Mouse (Mus musculus) embryo, embryonic 10 days (tissue): ENCODE results near the gene Lcn6.
"Not testable (repeated sequence)": the region's sequence is repeated elsewhere in the genome, so short reads cannot be mapped to it uniquely, and the experiment has no call there.

Source experiments
- DNase-seq: peaks from one replicate; pipeline ENCODE4 v3.0.0-alpha.2; 2015; ENCODE audit warnings: low spot score

Lcn6 gene

GRCm38 (mm10) chr2:25676486-25676885 is at the start of gene Lcn6:
Gene Lcn6, plus strand, starts transcription at chr2:25676786.
- no peak for DNase-seq

DNA sequence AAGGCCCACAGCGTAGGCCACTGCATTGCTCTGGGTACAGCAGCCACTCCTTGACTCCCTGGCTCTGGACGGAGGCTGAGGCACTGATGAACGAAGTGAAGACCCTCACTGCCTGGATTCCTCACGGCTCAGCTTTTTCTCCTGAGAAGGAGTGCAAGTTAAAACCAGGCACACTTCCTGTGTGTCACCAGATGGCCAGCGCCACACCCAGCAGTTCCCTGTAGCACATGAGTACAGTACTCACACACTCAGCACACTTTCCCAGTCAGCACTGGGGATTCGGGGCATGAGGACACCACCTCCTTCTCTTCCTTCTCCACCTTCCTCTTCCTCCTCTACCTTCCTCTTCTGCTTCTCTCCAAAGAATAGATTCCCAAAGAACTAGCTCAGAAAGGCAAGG is 48.8 kb upstream of the Lcn6 start, which contains the start of gene Fcna:
TSS of gene Fcna (minus strand) at position 220 of the 400 bp plus-strand sequence.
- DNase-seq, result no peak

- peak; percentile 47 for DNase-seq
Observed at GRCm38 (mm10) chr2:25628738-25629137, 47.8 kb upstream of the Lcn6 start.

- no peak for DNase-seq
Observed at GRCm38 (mm10) chr2:25633616-25634015, 43.0 kb upstream of the Lcn6 start.

DNA sequence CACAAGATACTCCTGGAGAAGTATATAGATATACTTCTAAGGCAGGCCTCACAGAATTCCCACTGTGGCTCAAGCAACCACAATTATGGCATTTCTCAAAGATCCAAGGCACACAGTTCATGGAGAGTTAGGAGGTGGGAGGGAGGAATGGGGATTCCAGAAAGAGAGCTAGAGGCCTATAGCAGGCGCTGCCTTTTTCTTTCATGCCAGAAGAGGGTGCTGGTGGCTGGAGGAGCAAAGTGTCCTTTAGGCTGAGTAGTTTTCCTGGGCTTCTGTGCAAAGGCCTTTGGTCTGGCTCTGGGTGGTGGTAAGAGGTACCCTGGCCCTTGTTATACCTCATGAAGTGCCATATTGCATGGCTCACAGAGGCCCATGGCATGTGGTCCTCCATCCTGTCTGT is 42.5 kb upstream of the Lcn6 start:
- DNase-seq, result no peak

DNA sequence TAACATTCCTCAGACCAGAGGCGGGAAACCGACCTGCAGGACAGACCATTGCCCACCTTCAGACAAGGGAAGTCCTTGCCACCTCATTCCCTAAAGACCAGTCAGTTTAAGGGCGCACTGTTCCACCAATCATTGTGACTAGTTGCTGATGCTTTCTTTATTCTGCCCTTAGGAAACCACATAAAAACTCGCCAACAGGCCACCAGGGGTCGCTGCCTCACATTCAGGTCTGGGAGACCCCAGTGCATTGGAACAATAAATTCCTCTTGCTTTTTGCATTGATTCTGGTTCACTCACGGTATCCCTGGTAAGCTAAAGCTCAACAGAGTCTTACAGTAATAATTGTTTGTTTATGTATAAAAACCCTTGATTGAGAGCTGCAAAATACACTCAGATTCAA is 36.7 kb upstream of the Lcn6 start:
- peak; percentile 68 for DNase-seq

GRCm38 (mm10) chr2:25652902-25653301 is 23.7 kb upstream of the Lcn6 start, which contains the start of gene Lcn8:
Gene Lcn8, plus strand, starts transcription at chr2:25653120.
- DNase-seq, result no peak

- peak; percentile 8 for DNase-seq
Observed at GRCm38 (mm10) chr2:25654502-25654901, 22.1 kb upstream of the Lcn6 start.

DNA sequence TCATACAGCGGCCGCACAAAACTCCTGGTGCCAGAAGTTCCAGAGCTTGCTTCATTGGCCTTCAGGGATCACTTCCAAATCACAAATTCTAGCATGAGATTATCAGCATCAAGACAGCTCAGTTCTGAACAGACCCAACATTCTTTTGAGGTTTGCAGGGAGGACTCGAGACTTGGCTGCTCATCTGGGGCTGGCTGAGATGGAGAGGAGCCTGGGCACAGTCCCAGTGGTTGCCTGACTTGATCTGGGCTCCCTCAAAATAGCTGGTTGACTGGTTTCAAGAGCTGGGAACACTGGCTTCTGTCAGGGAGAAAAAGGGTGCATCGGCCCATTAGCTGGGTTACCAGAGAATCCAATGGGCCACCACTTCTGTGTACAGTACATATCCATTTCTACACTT is 19.9 kb upstream of the Lcn6 start:
- DNase-seq, result no peak

GRCm38 (mm10) chr2:25657246-25657645 is 19.3 kb upstream of the Lcn6 start:
- DNase-seq, result no peak

GRCm38 (mm10) chr2:25657652-25658051 is 18.9 kb upstream of the Lcn6 start, which contains the start of gene Lcn5:
Gene Lcn5, plus strand, starts transcription at chr2:25657952.
- DNase-seq, result no peak

- DNase-seq, result no peak
Observed at GRCm38 (mm10) chr2:25660279-25660678, 16.3 kb upstream of the Lcn6 start.

GRCm38 (mm10) chr2:25661245-25661970 is 15.2 kb upstream of the Lcn6 start:
- no peak for DNase-seq

DNA sequence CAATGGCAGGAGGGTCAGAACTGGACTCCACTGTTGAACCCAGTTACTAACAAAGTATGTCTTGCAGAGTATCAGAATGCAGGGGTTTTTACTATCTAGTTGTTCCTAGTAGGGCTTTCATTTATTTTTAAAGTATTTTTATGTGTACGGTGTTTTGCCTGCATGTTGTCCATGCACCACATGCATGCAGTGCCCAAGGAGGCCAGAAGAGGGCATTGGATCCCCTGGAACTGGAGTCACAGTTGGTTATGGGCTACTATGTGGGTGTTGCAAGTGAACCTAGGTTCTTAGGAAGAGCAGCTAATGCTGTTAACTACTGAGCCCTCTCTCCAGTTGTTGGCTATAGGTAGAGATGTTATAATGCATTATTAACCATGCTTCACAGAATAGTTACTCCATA is 13.1 kb upstream of the Lcn6 start:
- DNase-seq, result peak; percentile 62

DNA sequence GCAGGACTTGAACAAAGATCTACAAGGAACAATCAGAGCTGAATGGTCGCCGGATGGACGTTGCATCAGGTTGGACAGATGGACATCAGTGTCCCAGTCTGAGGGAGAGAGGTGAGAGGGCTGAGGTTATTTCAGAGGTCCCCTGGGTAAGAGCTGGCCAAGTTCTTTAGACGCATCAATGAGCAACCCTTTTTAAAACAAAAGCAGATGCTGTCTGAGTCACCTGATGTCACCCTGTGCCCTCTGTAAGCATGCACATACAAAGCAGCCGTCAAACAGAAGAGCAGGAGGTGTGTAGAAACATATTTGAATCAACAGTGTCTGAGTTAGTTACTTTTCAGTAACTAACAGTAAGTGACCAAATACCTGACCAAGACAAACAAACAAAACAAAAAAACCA is 12.5 kb upstream of the Lcn6 start:
- DNase-seq, result no peak

- DNase-seq, result no peak
Observed at GRCm38 (mm10) chr2:25666516-25666915, 10.1 kb upstream of the Lcn6 start.

DNA sequence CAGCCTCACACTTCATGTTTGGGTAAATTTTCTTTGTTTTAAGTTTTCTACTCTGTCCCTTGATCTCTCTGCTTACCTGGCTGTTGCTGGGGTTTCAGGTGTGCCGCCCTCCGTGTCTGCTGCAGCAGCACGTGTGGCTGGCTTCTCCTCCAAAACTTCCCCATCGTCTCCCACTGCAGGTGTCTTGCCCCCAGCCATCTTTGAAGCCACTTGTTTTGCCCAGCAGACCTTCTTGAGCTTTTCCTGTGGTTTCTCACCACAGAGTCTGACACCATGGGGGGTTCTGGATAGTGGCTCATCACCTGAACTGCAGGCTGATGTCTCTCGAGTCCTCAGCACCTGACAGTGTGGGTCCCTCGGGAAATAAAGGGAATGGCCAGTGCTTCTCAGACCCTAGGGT is 3.0 kb downstream of the Lcn6 start:
- DNase-seq, result no peak

- no peak for DNase-seq
Observed at GRCm38 (mm10) chr2:25682426-25682825, 5.8 kb downstream of the Lcn6 start, which contains the start of gene Lcn10. Gene Lcn10, plus strand, starts transcription at chr2:25682726.

- no peak for DNase-seq
Observed at GRCm38 (mm10) chr2:25686941-25687340, 10.4 kb downstream of the Lcn6 start.

GRCm38 (mm10) chr2:25694605-25695004 is 18.0 kb downstream of the Lcn6 start:
- DNase-seq, result peak; percentile 59

GRCm38 (mm10) chr2:25696951-25697350 is 20.4 kb downstream of the Lcn6 start:
- no peak for DNase-seq

DNA sequence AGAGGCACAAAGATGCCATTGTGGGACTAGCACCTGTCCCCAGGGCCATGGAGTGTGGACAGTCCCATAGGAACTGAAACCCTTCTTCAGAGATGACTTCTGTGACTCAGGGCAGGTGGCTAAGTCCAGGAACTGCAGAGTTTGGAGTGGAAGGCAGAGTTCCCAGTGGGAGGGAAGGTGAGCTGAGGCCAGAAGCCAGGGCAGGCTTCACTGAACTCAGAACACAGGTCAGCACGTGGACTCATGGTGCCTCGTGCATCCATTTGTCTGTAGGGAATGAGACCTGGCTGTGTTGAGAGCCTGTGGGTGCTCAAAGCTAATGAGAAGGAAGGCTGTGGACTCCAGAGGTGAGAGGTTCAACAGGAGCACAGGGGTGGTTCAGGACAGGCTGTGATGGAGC is 22.1 kb downstream of the Lcn6 start:
- DNase-seq, result no peak

DNA sequence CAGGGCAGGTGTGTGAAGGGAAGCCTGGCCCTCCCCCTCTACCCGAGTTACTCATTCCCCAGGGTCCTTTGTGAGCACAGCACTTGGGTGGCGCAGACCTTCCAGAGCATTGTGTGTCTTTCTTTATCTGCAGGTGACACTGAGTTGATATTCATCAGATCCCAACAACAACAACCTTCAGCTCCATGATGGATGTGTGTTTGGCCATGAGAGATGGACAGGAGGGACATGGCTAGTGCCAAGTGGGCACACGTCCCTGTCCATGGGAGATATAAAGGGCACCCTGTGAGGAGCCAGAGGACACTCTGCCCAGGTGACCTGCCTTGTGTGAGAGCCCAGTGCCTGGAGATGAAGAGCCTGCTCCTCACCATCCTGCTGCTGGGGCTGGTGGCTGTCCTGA is 23.2 kb downstream of the Lcn6 start, which contains the start of gene Obp2a:
TSS of gene Obp2a (plus strand) at position 301 of the 400 bp plus-strand sequence.
- DNase-seq, result not testable (repeated sequence)

GRCm38 (mm10) chr2:25701001-25701400 is 24.4 kb downstream of the Lcn6 start:
- no peak for DNase-seq
